Mouse (Mus musculus) brain, adult 10 weeks (tissue): ENCODE results near the gene 2300009A05Rik. TPM values are rescaled to one million over a fixed set of nuclear protein-coding genes. Genes with fewer than 3 reads are reported as not detected.

Experiments
- polyA plus RNA-seq: library from polyadenylated mRNA; stranded (reverse); fragments of 350-450 nt; fragmentation: Illumina TruSeq; extraction: RNeasy Lipid Tissue Mini Kit (QIAGEN cat#74804); gene quantifications from one replicate; pipeline ENCODE4 v1.2.3, GENCODE M21; 2015; ENCODE audit warnings: low read depth, low replicate concordance

Gene 2300009A05Rik
- polyA plus RNA-seq: 26.3 TPM

GRCm38 (mm10) chr9:63398611-63399462, at the start of gene 2300009A05Rik:
2300009A05Rik (minus strand) TSS chr9:63399246.

GRCm38 (mm10) chr9:63377270-63378142, 21.5 kb downstream of the 2300009A05Rik start, which contains the start of gene Map2k5:
Map2k5 (minus strand) TSS chr9:63377902.

Other genes starting within 250 kb of the 2300009A05Rik start
- 27.6 TPM for gene Map2k5, start 21.3 kb downstream of the 2300009A05Rik start, polyA plus RNA-seq
- gene Iqch, start 203.2 kb upstream of the 2300009A05Rik start, polyA plus RNA-seq: not detected
- 33.4 TPM for gene Aagab, start 203.4 kb upstream of the 2300009A05Rik start, polyA plus RNA-seq